Mouse (Mus musculus): ENCODE results near the gene Ormdl2.

GRCm38 (mm10) chr10:128790398-128791124 is 30.9 kb downstream of the Ormdl2 start, which contains the start of gene Mmp19:
- no peak for TF ChIP-seq POLR2A (IDR thresholded peaks at IDR 0.05; ENCODE audit: low read depth, low read length)
- no peak for TF ChIP-seq CTCF (IDR thresholded peaks at IDR 0.05; ENCODE audit: extremely low read depth, insufficient read depth, insufficient read length, insufficient replicate concordance)

All from spleen, adult 2 months (tissue).